Mouse (Mus musculus) heart, embryonic 10.5 days (tissue): ENCODE measurements around the gene Mtcl1. TPM values are rescaled to one million over a fixed set of nuclear protein-coding genes. Genes with fewer than 3 reads are reported as not detected.

Experiments used
- polyA plus RNA-seq: library from polyadenylated mRNA; unstranded; fragments of >200 nt; fragmentation: Nextera tagmentation; extraction: Ambion mirVana; gene quantifications from 2 replicates; pipeline ENCODE4 v1.2.1, GENCODE M21; 2016

The Mtcl1 gene
- polyA plus RNA-seq, 1 experiment from 2014 or later, result 3.7 TPM

Other genes with a start within 250 kb of the Mtcl1 start
- gene Rab12, start 70.0 kb upstream of the Mtcl1 start, polyA plus RNA-seq, result 41.4 and 46.3 TPM in 2 replicates
- gene Themis3, start 144.9 kb upstream of the Mtcl1 start, polyA plus RNA-seq, result not detected in 2 replicates